Mouse (Mus musculus) urinary bladder, adult 18-20 months (tissue): Measurements from ENCODE around the gene Cyp11a1.

Source experiments
- DNase-seq, 2 experiments: peaks; one replicate each; pipeline ENCODE4 v3.0.0; 2022; ENCODE audit warnings: low spot score in 2 of 2, mixed read lengths in 2 of 2

Gene Cyp11a1

GRCm38 (mm10) chr9:57972141-57972591, 34.0 kb upstream of the Cyp11a1 start:
- no peak for DNase-seq

DNA sequence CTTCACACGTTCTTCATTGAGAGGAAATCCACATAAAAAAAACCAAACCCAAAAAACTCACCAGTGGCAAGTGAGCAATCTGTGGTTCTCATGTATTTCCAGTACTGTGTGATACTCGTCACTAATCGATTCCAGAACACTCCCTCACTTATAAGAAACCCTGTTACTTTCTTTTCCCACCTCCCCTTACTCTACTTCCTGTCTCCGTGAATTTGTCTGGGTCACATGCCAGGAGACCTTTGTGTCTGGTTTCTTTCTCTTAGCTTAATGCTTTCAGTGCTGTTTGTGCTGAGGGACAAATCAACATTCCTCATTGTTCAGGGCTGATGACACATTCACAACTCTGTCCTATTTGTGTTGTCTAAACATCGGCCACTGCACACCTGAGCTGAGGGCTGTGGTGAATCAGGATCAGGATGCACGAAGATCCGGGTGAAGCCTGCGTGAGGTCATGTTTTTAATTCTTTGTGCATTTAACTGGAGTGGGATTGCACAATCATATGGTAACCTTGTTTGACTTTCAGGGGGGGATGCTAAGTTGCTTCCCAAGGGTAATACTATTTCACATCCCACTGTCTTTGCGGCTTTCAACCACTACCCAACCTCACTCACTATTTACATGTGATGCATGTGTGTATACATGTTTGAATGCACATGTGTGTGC, 33.3 kb upstream of the Cyp11a1 start:
- peak in 1 of 2 experiments; percentile 27 for DNase-seq

GRCm38 (mm10) chr9:57973440-57974066, 32.7 kb upstream of the Cyp11a1 start:
- DNase-seq = peak in 1 of 2 experiments; percentile 44

- DNase-seq = no peak
Measured at GRCm38 (mm10) chr9:57974221-57974620, 32.0 kb upstream of the Cyp11a1 start.

GRCm38 (mm10) chr9:57975200-57975821, 30.9 kb upstream of the Cyp11a1 start:
- DNase-seq = no peak

GRCm38 (mm10) chr9:57978025-57978424, 28.2 kb upstream of the Cyp11a1 start:
- no peak for DNase-seq

DNA sequence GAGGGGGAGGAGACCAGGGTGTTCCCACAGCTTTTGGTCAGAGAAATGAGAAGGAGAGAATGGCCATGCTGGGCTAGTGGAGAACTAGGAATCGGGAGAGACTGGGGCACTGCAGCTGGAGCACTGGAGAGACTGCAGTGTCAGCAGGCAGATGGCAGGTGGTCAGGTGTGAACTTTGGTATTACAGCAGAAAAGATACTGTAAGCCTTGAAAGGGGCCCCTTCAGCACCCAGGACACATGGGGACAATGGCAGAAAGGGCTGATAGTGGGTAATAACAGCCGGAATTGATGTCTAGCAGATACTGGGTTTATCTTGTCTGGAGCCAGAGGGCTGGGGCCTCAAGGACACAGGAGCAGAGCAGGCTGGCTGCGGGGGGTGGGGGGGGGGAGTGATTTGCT, 27.4 kb upstream of the Cyp11a1 start:
- no peak for DNase-seq

DNA sequence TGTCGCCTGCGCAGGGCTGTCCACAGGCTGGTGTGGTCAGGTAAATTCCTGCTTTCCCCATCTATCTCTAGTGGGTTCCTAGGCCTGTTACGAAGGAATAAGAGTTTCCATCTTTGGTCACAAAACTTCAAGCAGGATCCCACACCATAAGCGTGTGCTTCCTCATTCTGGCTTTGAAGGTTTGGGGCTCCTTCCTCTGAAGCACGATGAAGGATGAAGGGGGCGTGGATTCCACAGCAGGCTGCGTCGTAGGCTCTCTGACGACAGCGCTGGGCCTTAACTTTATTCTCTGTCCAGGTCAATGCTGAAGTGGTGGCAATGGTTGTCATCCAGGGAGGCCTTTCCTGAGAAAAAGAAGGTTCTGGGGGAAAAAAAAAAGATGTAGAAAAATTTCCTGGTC, 25.6 kb upstream of the Cyp11a1 start:
- DNase-seq = no peak

DNA sequence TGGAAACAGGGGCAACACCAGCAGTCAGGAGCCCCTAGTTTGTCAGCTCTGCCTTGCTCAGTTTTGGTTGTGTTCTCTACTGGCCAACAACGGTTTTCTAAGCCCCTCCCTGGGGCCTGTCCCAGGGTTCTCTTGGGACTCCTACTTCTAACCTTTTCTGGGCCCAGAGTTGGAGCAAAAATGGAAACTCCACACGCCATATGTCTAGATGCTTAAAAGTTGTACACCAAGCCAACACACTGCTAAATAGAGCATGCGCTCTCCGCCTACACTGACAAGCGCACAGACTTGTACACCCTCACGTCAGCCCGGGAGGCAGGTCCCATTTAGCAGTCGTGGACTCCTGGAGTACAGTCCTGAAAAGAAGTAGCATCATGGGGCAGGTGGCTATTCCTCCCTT, 20.9 kb upstream of the Cyp11a1 start:
- no peak for DNase-seq

GRCm38 (mm10) chr9:57986293-57986692, 19.9 kb upstream of the Cyp11a1 start:
- DNase-seq = no peak

- DNase-seq = no peak
Measured at GRCm38 (mm10) chr9:57988098-57988497, 18.1 kb upstream of the Cyp11a1 start.

DNA sequence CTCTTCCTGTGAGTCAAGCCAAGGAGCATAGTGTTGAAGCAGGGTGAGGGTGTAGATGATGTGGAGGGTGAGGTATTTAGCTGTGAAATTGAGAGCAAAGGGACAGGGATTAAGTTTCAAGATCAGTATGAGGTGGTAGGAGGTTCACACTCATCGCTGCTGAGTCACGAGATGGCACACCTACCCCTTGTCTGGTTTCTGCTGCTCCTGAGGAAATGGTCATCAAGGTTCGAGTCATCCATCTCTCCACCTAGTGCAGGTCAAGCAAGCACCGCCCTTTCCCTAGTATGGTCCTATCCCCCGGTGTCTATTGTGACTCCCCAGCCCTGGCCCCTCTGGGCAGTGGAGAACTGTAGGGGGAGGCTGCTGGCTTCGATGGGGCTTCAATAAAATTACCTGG, 16.9 kb upstream of the Cyp11a1 start:
- DNase-seq = no peak

GRCm38 (mm10) chr9:57990438-57991110, 15.6 kb upstream of the Cyp11a1 start:
- no peak for DNase-seq

- no peak for DNase-seq
Measured at GRCm38 (mm10) chr9:57992060-57992459, 14.2 kb upstream of the Cyp11a1 start.

GRCm38 (mm10) chr9:57992781-57993591, 13.2 kb upstream of the Cyp11a1 start:
- DNase-seq = no peak

GRCm38 (mm10) chr9:57995282-57995681, 10.9 kb upstream of the Cyp11a1 start:
- no peak for DNase-seq

GRCm38 (mm10) chr9:57997511-57998031, 8.6 kb upstream of the Cyp11a1 start:
- DNase-seq = no peak

DNA sequence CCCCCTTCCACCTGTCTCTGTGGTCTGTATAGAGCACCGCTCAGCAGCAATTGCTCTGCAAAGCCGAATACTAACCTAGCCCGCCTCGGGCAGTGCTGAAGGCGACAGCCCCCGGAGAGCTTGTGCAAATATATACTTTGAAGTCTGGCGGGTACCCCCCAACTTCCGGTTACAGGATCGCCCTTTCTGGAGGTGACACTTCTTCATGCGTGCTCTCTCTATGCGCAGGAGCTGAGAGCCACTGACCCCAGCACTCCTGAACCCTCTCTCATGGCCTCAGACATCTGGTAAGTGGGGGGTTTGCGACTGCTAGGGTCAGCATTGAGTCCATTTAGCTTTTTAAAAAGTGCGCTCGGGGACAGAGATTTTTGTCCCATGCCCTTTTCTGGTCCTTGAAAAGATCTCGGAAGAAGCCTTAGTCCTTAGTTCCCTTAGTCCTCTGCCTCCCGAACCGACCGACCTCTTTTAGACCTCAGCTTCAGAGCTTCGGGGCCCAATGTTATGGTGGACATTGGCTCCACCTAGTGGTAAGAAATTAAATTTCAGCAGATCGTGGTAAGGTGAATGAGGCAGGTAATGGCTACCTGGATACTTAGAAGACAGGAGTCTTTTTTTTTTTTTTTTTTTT, 8.1 kb upstream of the Cyp11a1 start:
- DNase-seq = peak in 1 of 2 experiments; percentile 27

DNA sequence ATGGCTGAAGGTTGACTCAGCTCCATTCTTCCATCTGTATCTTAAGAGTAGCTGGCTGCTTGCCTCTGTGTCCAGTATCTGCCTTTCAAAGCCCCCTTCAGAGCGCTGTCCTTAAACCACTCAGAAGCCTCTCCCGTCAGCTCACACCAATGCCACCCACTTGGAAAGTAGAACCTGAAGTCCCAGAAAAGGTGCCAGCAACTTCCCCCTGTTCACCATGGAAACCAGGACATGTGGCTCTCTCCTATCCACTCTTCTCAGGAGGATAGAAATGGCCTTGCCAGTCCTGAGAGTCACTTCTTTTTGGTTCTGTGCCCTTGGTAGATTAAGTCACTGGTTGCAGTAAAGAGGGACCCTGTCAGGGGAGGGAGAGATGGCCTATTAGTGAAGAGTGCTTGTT, 7.5 kb upstream of the Cyp11a1 start:
- no peak for DNase-seq

DNA sequence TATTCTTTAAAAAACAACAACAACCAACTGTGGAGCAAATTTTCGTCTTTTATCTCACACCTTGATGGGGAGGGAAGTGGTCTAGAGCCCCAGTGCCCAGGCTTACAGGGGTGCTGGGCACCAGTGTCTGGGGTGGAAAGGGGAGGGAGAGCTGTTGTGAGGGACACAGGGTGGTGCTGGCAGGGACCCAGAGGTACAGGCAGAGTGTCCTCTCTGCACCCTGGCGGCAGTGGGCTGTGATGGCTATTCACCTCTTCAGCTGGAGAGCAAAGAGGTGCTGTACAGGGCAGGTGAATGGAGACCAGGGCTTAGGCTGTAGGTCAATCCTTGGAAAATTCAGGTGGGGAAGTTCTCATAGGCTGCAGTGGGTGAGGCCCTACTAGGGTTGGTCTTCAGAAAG, 6.5 kb upstream of the Cyp11a1 start:
- no peak for DNase-seq

- no peak for DNase-seq
Measured at GRCm38 (mm10) chr9:58003272-58003671, 2.9 kb upstream of the Cyp11a1 start.
